Mouse (Mus musculus) lung, postnatal 14 days (tissue): ENCODE measurements at regions not wholly inside any gene's neighbourhood (a gene's known extent, or its start where the extent isn't known, plus 50 kb on each side); places are given as distances from the start of the nearest gene placed in this dataset.
A peak's percentile ranks its signal among the peaks of the same experiment; 100 is the strongest.

Source experiments
- DNase-seq: peaks from one replicate; pipeline ENCODE4 v3.0.0; 2021

- no peak for DNase-seq
These were observed 626.2 kb upstream of the Fam19a5 start for GRCm38 (mm10) chr15:86917891-86918290.

DNA sequence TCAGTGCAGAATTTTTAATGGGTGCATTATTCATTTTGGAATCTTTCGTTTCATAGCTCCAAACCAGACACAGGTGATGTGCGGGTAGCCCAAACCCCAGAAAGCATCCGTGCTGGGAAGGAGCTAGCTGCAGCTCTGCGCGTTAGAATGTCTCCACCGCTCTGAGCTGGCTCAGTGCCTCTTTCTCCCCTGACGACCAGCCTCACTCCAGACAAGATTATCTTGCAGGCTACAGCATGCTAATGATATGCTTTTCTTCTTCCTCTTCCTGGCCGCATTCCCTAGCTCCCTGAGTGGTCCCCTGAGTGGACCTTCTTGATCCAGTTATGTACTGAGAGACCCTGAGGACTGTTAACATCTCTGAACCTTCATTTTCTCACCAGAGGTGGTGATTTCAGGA is 624.4 kb upstream of the Fam19a5 start:
- no peak for DNase-seq

DNA sequence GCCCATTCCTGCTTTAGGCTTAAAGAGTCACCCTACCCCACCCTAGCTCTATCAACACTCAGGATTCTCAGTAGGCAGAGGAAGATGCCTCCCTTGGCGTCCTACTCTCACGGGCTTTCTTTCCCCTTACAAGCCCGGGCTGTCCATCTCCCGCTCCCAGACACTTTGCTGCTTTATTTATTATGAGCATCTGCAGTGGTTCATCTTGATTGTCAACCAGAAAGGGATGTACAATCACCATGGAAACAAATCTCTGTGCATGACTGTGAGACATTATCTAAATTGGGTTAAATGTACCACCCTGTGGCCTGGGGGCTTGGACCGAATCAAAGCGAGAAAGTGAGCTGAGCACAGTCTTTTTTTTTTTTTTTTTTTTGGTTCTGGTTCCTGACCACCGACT is 623.9 kb upstream of the Fam19a5 start:
- no peak for DNase-seq

DNA sequence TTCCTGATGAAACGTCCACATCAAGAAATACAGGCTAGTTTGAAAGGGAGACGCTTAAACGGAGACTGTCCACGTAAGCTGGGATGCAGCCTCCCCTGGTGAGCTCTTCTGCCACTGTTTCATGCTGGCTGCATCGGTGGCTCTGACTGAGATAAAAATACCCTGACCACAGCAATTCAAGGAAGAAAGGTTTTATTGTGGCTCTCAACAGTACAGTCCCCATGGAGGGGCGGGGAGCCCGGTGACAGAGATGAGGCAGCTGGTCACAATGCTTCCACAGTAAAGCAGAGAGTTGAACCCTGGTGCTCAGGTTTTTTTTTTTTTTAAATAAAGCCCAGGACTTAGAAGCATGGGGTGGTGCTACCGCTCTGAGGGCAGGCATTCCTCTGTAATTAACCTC is 622.7 kb upstream of the Fam19a5 start:
- no peak for DNase-seq

DNA sequence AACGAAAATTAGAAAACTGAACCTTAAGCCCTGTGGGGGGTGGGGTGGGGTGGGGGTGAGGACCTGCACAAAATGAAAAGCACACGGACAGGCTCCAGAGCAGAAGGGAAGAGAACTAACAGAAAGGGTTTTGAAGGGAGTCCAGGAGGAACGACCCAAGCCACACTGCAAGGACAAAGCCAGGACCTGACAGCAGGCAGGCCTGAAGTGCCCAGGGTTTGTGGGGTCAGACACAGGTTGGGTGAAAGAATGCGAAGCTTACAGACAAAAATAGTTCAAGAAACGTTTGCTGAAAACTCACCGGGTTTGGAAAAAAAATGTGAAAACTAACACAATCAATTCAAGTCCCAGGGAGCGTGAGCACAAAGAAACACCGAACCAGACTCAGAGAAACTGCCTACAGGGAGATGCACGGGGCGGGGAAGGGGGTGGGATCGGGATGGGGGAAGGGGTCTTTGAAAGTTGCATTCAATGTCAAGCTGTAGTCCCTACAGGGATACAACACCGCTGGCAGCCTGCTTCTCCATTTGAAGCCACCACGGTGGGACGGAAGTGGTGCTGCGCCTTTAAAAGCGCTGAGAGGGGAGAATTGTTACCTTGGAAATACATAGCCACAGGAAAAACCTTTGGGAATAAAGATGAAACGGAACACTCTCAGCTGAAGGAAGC is 618.9 kb upstream of the Fam19a5 start:
- no peak for DNase-seq

GRCm38 (mm10) chr15:86932345-86933075 is 611.6 kb upstream of the Fam19a5 start:
- DNase-seq = peak; percentile 29

- DNase-seq = no peak
These were observed 606.7 kb upstream of the Fam19a5 start for GRCm38 (mm10) chr15:86937364-86937763.

- DNase-seq = no peak
These were observed 599.6 kb upstream of the Fam19a5 start for GRCm38 (mm10) chr15:86944529-86944928.

DNA sequence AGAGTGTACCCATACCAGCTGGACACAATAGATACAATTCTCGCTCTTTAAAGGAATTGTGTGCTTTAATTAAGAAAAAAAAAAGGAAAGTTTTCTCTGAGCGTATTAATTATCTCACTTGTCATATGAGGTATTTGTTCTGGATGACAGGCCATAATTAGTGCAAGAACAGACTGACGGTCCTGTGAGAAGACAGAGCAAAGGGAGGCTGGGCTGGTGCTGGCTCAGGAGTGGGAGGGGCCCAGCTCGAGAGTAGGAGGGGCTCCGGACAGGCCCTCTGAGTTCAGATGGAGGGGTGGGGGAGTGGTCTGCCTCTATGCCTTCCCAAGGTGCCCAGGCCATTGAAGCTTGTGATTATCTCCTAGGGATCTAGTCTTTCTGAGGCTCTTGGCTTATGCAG is 591.5 kb upstream of the Fam19a5 start:
- no peak for DNase-seq

DNA sequence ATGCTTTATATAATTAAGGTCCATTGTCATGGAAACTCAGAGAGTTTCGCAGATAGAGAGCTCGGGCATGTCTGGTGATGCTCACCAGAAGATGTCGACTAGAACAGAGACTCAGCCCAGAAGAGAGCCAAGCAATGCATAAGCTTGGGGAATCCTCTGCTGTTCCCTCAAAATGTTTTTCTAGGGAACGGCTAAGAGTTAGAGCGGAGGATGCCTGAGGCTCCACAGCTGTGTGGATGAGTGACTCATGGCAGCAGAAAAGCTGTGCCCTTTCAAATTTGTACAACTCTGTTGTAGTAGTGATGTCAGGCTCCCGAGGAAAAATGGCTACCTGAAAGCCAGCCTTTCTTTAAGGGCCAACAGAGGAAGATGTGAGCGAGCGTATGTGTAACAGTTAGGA is 586.2 kb upstream of the Fam19a5 start:
- no peak for DNase-seq

DNA sequence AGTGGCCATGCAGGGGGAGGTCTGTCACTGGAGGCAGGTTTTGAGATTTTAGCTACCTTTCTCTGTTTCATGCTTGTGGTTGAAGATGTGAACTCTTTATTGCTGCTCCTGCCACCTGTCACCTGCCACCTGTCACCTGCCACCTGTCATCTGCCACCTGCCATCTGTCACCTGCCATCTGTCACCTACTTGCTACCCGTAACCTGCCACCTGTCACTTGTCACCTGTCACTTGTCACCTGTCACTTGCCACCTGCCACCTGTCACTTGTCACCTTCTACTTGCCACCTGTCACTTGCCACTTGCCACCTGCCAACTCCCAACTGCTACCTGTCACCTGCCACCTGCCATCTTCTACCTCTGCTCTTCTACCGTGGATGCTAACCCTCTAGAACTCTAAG is 581.2 kb upstream of the Fam19a5 start:
- no peak for DNase-seq

- DNase-seq = no peak
These were observed 580.6 kb upstream of the Fam19a5 start for GRCm38 (mm10) chr15:86963486-86963885.

- DNase-seq = no peak
These were observed 572.7 kb upstream of the Fam19a5 start for GRCm38 (mm10) chr15:86971436-86971835.

- no peak for DNase-seq
These were observed 547.9 kb upstream of the Fam19a5 start for GRCm38 (mm10) chr15:86996196-86996595.

- no peak for DNase-seq
These were observed 525.1 kb upstream of the Fam19a5 start for GRCm38 (mm10) chr15:87018978-87019377.

- no peak for DNase-seq
These were observed 498.1 kb upstream of the Fam19a5 start for GRCm38 (mm10) chr15:87045971-87046370.

- DNase-seq = no peak
These were observed 489.9 kb upstream of the Fam19a5 start for GRCm38 (mm10) chr15:87054186-87054585.

GRCm38 (mm10) chr15:87064890-87065289 is 479.2 kb upstream of the Fam19a5 start:
- no peak for DNase-seq

- no peak for DNase-seq
These were observed 475.8 kb upstream of the Fam19a5 start for GRCm38 (mm10) chr15:87068261-87068660.

GRCm38 (mm10) chr15:87074559-87074958 is 469.5 kb upstream of the Fam19a5 start:
- no peak for DNase-seq

DNA sequence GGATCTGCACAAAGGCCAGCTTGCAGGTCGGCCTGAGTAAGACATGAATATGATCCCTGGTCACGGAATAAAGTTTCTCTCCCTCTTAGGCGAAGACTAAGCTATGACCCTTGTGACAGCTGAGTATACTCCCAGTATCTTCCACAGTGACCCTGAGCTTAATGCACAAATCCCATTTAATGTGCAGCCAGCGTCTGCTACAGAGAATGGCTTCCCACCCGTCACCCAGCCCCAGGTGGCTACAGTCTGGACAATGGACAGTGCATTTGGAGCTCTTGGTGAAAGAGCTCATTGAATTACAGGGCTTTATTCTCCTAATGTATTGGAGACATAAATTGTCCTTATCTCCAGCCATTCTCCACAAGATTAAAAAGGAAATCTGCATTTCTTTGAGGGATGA is 454.3 kb upstream of the Fam19a5 start:
- DNase-seq = no peak

- DNase-seq = no peak
These were observed 452.9 kb upstream of the Fam19a5 start for GRCm38 (mm10) chr15:87091048-87091777.

GRCm38 (mm10) chr15:87097206-87097605 is 446.9 kb upstream of the Fam19a5 start:
- no peak for DNase-seq

- no peak for DNase-seq
These were observed 443.0 kb upstream of the Fam19a5 start for GRCm38 (mm10) chr15:87101146-87101545.
